Mouse (Mus musculus): ENCODE measurements at regions not wholly inside any gene's neighbourhood (a gene's known extent, or its start where the extent isn't known, plus 50 kb on each side); places are given as distances from the start of the nearest gene placed in this dataset.

DNA sequence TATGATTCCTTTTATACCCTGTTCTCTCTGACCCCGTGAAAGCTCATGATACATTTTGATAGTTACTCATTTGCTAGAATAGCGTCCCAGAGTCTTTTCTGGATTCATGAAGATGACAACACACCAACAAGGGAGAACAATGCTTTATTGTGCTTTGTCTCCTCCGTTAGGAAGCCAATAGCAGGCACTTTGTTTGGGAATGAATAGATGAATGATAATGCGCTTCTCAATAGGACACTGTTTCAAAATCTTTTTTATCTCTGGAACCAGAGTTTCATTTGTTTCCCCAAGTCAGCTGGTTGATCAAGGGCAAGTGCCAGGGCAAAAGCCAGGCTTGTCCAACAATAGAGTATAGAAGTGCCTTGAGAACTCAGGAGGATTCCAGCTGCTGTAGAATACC is 446.5 kb downstream of the Kcnj2 start:
- TF ChIP-seq CTCF (IDR thresholded peaks at IDR 0.05; ENCODE audit: low read depth, low read length) = no peak
- TF ChIP-seq POLR2A (IDR thresholded peaks at IDR 0.05; ENCODE audit: extremely low read depth, insufficient read depth, low read length) = no peak
